Mouse (Mus musculus) spleen, adult 2 months (tissue): Measurements from ENCODE around the gene Wfdc1. TPM values are rescaled to one million over a fixed set of nuclear protein-coding genes. Genes with fewer than 3 reads are reported as not detected.

Source experiments
- DNase-seq, 2 experiments: peaks; one replicate each; pipeline versions ENCODE4 v3.0.0 to v3.0.0-alpha.2; 2012 to 2021; ENCODE audit warnings: low spot score in 2 of 2, low read depth in 1 of 2
- H3K27ac ChIP-seq: fragments of 200-500 bp; 2 replicates; pipeline ENCODE4 v1.5.1; 2012; ENCODE audit warnings: low read length, inconsistent platforms; ENCODE audit not compliant: insufficient read depth
- H3K27me3 ChIP-seq: fragments of 200-500 bp; 2 replicates; pipeline ENCODE4 v1.6.1; 2012; ENCODE audit warnings: mild to moderate bottlenecking, moderate library complexity, low read length, inconsistent platforms; ENCODE audit not compliant: control insufficient read depth, insufficient read depth
- H3K36me3 ChIP-seq: fragments of 200-500 bp; 2 replicates; pipeline ENCODE4 v1.6.1; 2012; ENCODE audit warnings: mild to moderate bottlenecking, low read length, inconsistent platforms; ENCODE audit not compliant: control insufficient read depth, insufficient read depth
- H3K4me1 ChIP-seq: fragments of 200-500 bp; 2 replicates; pipeline ENCODE4 v1.6.1; 2011; ENCODE audit warnings: inconsistent platforms; ENCODE audit not compliant: control insufficient read depth, insufficient read depth, insufficient read length
- H3K4me3 ChIP-seq: fragments of 200-500 bp; 2 replicates; pipeline ENCODE4 v1.5.1; 2011; ENCODE audit warnings: mild to moderate bottlenecking, inconsistent platforms; ENCODE audit not compliant: insufficient read depth, insufficient read length; ENCODE audit errors: extremely low read depth
- CTCF ChIP-seq: fragments of 200-500 bp; IDR thresholded peaks from 2 replicates; pipeline ENCODE4 v1.5.1; 2011; ENCODE audit warnings: mild to moderate bottlenecking, inconsistent platforms; ENCODE audit not compliant: insufficient read depth, insufficient read length, insufficient replicate concordance; ENCODE audit errors: extremely low read depth
- POLR2A ChIP-seq: fragments of 200-500 bp; IDR thresholded peaks from 2 replicates; pipeline ENCODE4 v1.6.1; 2011; ENCODE audit warnings: low read depth, low read length, inconsistent platforms
- WGBS: fragments of 180-500 bp; shearing (Covaris S2); methylation state at CpG from one replicate; pipeline ENCODE4 v1.1.7; 2018; 5-methylcytosine and 5-hydroxymethylcytosine counted together
- polyA plus RNA-seq: library from polyadenylated mRNA; depleted of rRNA; stranded (reverse); fragments of >200 nt; gene quantifications from 2 replicates; pipeline ENCODE4 v1.2.3, GENCODE M21; 2012

Gene Wfdc1
- polyA plus RNA-seq, 1 experiment: 5.8 TPM

- DNase-seq: no peak
- no peaks in the 10 kb centered on the region for H3K4me1 ChIP-seq
- H3K27me3 ChIP-seq: no peaks in the 10 kb centered on the region
- H3K36me3 ChIP-seq: no peaks in the 10 kb centered on the region
- WGBS: 66% methylated on average over 4 of the region's 4 CpGs
- TF ChIP-seq POLR2A (no peak), CTCF (no peak)
- H3K4me3 ChIP-seq: no peak overlapping the region
- no peak overlapping the region for H3K27ac ChIP-seq
Measured at GRCm38 (mm10) chr8:119622555-119622954, 43.6 kb upstream of the Wfdc1 start.

GRCm38 (mm10) chr8:119623061-119623460, 43.1 kb upstream of the Wfdc1 start:
- Histone ChIP-seq H3K4me3 (no peak overlapping the region), H3K36me3 (no peaks in the 10 kb centered on the region), H3K27me3 (no peaks in the 10 kb centered on the region), H3K4me1 (no peaks in the 10 kb centered on the region), H3K27ac (no peak overlapping the region)
- WGBS: 88% methylated on average over 8 of the region's 8 CpGs
- no peak for DNase-seq
- TF ChIP-seq CTCF (no peak), POLR2A (no peak)

- WGBS: 72% methylated on average over 1 of the region's 1 CpGs
- Histone ChIP-seq H3K36me3 (no peaks in the 10 kb centered on the region), H3K27me3 (no peaks in the 10 kb centered on the region), H3K4me3 (no peak overlapping the region), H3K4me1 (no peaks in the 10 kb centered on the region), H3K27ac (no peak overlapping the region)
- TF ChIP-seq POLR2A: no peak
- no peak for TF ChIP-seq CTCF
- no peak for DNase-seq
Measured at GRCm38 (mm10) chr8:119623744-119624143, 42.4 kb upstream of the Wfdc1 start.

- no peaks in the 10 kb centered on the region for H3K27me3 ChIP-seq
- 89% methylated on average over 7 of the region's 7 CpGs for WGBS
Measured at GRCm38 (mm10) chr8:119624916-119625315, 41.2 kb upstream of the Wfdc1 start.

GRCm38 (mm10) chr8:119625788-119626187, 40.4 kb upstream of the Wfdc1 start:
- TF ChIP-seq POLR2A (no peak), CTCF (no peak)
- DNase-seq: no peak
- Histone ChIP-seq H3K27me3 (no peaks in the 10 kb centered on the region), H3K4me1 (no peaks in the 10 kb centered on the region), H3K4me3 (no peak overlapping the region), H3K36me3 (no peaks in the 10 kb centered on the region), H3K27ac (no peak overlapping the region)
- 92% methylated on average over 22 of the region's 22 CpGs for WGBS

More at GRCm38 (mm10) chr8:119624916-119625315, 41.2 kb upstream of the Wfdc1 start:
- TF ChIP-seq CTCF (no peak), POLR2A (no peak)
- H3K36me3 ChIP-seq: no peaks in the 10 kb centered on the region
- H3K4me3 ChIP-seq: no peak overlapping the region
- no peaks in the 10 kb centered on the region for H3K4me1 ChIP-seq
- DNase-seq: no peak
- H3K27ac ChIP-seq: no peak overlapping the region

- Histone ChIP-seq H3K27me3 (no peaks in the 10 kb centered on the region), H3K27ac (no peak overlapping the region)
- WGBS: 79% methylated on average over 7 of the region's 7 CpGs
Measured at GRCm38 (mm10) chr8:119627199-119627598, 39.0 kb upstream of the Wfdc1 start.

GRCm38 (mm10) chr8:119627613-119628359, 38.4 kb upstream of the Wfdc1 start:
- no peak for DNase-seq
- no peak overlapping the region for H3K4me3 ChIP-seq

More at GRCm38 (mm10) chr8:119627199-119627598, 39.0 kb upstream of the Wfdc1 start:
- Histone ChIP-seq H3K4me1 (no peaks in the 10 kb centered on the region), H3K4me3 (no peak overlapping the region), H3K36me3 (no peaks in the 10 kb centered on the region)
- TF ChIP-seq POLR2A (no peak), CTCF (no peak)
- no peak for DNase-seq

More at GRCm38 (mm10) chr8:119627613-119628359, 38.4 kb upstream of the Wfdc1 start:
- no peaks in the 10 kb centered on the region; the same call in 1 of the 2 replicates for H3K27me3 ChIP-seq
- WGBS: 80% methylated on average over 10 of the region's 10 CpGs
- no peak overlapping the region for H3K27ac ChIP-seq
- no peak for TF ChIP-seq CTCF
- no peak for TF ChIP-seq POLR2A
- no peaks in the 10 kb centered on the region for H3K36me3 ChIP-seq
- H3K4me1 ChIP-seq: no peaks in the 10 kb centered on the region
